Mouse (Mus musculus): Measurements from ENCODE around the gene Panx1. TPM values are rescaled to one million over a fixed set of nuclear protein-coding genes. Genes with fewer than 3 reads are reported as not detected.

Panx1 gene
- polyA plus RNA-seq, 1 experiment from 2014 or later = 24.5 TPM

DNA sequence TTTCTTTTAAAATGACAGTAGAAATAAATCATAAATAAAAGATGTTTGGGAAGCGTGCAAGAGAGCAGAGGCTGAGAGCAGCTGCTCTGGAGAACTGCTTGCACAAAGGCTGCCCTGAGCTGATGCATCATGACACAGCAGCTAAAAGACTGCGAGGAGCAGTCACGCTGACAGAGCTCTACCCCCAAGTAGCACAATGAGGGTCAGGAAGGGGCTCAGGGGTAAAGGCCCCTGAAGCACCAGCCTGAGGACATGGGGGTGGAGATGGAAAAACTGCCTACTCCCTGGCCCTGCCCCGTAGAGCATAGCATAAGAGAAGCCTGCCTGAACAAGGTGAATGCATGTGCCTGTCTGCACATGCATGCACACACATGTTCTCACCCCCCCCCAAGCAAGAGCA, 8.5 kb downstream of the Panx1 start:
- no peak overlapping the region for H3K9ac ChIP-seq (ENCODE audit: low read depth, low read length)
- H3K4me2 ChIP-seq (replicated peaks; ENCODE audit: low read depth) = no peak overlapping the region
- no peak for ATAC-seq
- H3K27ac ChIP-seq (ENCODE audit: low read depth, low read length) = no peak overlapping the region
- no peak for TF ChIP-seq CTCF (IDR thresholded peaks at IDR 0.05; ENCODE audit: low read depth)
- no peaks in the 10 kb centered on the region for H3K36me3 ChIP-seq (ENCODE audit: control insufficient read depth, insufficient read depth)
- H3K4me3 ChIP-seq (ENCODE audit: low read depth, low read length) = no peak overlapping the region
- H3K4me1 ChIP-seq (replicated peaks; ENCODE audit: control insufficient read depth, insufficient read depth, low read length) = no peaks in the 10 kb centered on the region; the same call in 1 of the 2 replicates
- WGBS = 68% methylated on average over 4 of the region's 4 CpGs
- no peaks in the 10 kb centered on the region for H3K9me3 ChIP-seq (ENCODE audit: control insufficient read depth)
- H3K27me3 ChIP-seq (replicated peaks; ENCODE audit: control insufficient read depth, insufficient read depth, low read length) = no peaks in the 10 kb centered on the region

DNA sequence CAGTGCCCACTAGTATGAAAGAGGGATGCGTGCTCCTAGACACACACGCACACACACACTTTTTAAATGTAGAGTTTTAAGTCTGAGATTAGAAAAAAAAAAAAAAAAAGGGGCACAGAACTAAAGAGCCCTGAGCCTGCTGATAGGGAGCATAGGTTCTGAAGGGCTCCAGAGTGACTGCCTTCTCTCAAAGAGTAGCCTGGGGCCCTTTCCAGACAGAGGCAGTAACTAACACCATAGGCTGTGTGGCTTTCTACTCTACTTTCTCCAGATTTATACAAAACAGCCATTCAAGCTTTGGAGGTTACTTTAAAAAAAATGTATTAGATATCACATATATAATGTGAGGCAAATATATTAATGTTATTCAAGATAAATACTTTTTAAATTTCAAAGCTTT, 8.9 kb downstream of the Panx1 start:
- TF ChIP-seq CTCF (IDR thresholded peaks at IDR 0.05; ENCODE audit: low read depth) = no peak
- Histone ChIP-seq H3K27me3 (replicated peaks; ENCODE audit: control insufficient read depth, insufficient read depth, low read length) (no peaks in the 10 kb centered on the region), H3K4me1 (replicated peaks; ENCODE audit: control insufficient read depth, insufficient read depth, low read length) (no peaks in the 10 kb centered on the region; the same call in 1 of the 2 replicates), H3K36me3 (ENCODE audit: control insufficient read depth, insufficient read depth) (no peaks in the 10 kb centered on the region), H3K9me3 (ENCODE audit: control insufficient read depth) (no peaks in the 10 kb centered on the region), H3K9ac (ENCODE audit: low read depth, low read length) (no peak overlapping the region), H3K27ac (ENCODE audit: low read depth, low read length) (no peak overlapping the region), H3K4me2 (replicated peaks; ENCODE audit: low read depth) (no peak overlapping the region), H3K4me3 (ENCODE audit: low read depth, low read length) (no peak overlapping the region)
- no peak for ATAC-seq
- 86% methylated on average over 2 of the region's 2 CpGs for WGBS

DNA sequence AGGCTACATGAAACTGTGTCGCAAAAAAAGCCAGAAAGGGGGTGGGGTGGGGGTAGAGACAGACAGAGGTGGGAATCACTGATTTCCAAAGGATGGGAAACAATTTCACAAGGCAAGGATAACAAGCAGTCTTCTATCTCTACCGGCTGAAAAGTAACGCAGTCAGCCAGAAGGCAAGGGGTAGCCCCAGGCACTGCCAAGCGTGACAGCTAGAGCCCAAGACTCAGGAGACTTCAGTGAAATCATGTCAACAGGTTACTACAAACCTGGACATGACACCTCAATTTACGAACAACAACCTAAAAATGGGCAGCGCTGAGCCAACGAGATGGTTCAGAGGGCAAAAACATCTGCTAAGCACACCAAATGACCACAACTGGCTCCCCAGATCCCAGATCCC, 9.3 kb downstream of the Panx1 start:
- no peaks in the 10 kb centered on the region for H3K36me3 ChIP-seq (ENCODE audit: control insufficient read depth, insufficient read depth)
- no peak overlapping the region for H3K27ac ChIP-seq (ENCODE audit: low read depth, low read length)
- 92% methylated on average over 7 of the region's 7 CpGs for WGBS
- no peak for ATAC-seq
- H3K4me1 ChIP-seq (replicated peaks; ENCODE audit: control insufficient read depth, insufficient read depth, low read length) = no peaks in the 10 kb centered on the region; the same call in 1 of the 2 replicates
- H3K4me3 ChIP-seq (ENCODE audit: low read depth, low read length) = no peak overlapping the region
- no peak for TF ChIP-seq CTCF (IDR thresholded peaks at IDR 0.05; ENCODE audit: low read depth)
- H3K9me3 ChIP-seq (ENCODE audit: control insufficient read depth) = no peaks in the 10 kb centered on the region
- H3K9ac ChIP-seq (ENCODE audit: low read depth, low read length) = no peak overlapping the region
- no peaks in the 10 kb centered on the region for H3K27me3 ChIP-seq (replicated peaks; ENCODE audit: control insufficient read depth, insufficient read depth, low read length)
- no peak overlapping the region for H3K4me2 ChIP-seq (replicated peaks; ENCODE audit: low read depth)

DNA sequence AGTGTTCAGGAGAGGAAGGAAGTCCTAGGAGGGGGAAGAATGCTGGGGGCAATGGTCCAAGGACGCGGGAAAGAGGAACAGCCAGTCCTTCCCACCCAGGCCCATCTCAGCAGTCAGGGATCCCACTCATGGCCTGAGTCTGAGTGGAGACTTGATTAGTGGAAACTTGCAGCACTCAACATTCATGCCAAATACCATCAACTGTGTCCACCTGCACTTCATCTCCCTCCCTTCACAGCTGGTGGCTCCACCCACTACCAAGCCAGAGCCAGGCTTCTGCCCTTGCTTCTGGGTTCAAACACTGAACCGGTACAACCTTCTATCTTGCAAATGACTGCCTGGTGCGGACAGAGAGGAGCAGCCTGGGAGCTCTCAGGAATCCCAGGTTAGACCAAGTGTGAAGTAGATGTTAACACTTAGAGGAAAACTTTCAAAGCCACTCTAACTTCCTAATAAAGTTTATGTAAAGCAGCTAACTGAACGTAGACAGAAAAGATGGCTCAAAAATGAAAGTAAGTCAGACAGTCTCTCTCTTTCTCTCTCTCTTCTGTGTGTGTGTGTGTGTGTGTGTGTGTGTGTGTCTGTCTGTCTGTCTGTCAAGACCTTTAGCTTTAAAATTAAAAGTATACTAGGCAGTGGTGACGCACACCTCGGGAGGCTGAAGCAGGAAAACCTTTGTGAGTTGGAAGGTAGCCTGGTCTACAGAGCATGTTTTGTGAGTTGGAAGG, 10.6 kb downstream of the Panx1 start:
- WGBS = 70% methylated on average over 7 of the region's 7 CpGs
- Histone ChIP-seq H3K4me2 (replicated peaks; ENCODE audit: low read depth) (no peak overlapping the region), H3K27me3 (replicated peaks; ENCODE audit: control insufficient read depth, insufficient read depth, low read length) (no peaks in the 10 kb centered on the region), H3K27ac (ENCODE audit: low read depth, low read length) (no peak overlapping the region), H3K4me3 (ENCODE audit: low read depth, low read length) (no peak overlapping the region), H3K9ac (ENCODE audit: low read depth, low read length) (no peak overlapping the region), H3K9me3 (ENCODE audit: control insufficient read depth) (no peaks in the 10 kb centered on the region), H3K36me3 (ENCODE audit: control insufficient read depth, insufficient read depth) (no peaks in the 10 kb centered on the region), H3K4me1 (replicated peaks; ENCODE audit: control insufficient read depth, insufficient read depth, low read length) (no peaks in the 10 kb centered on the region)
- TF ChIP-seq CTCF (IDR thresholded peaks at IDR 0.05; ENCODE audit: low read depth) = no peak
- ATAC-seq = no peak

DNA sequence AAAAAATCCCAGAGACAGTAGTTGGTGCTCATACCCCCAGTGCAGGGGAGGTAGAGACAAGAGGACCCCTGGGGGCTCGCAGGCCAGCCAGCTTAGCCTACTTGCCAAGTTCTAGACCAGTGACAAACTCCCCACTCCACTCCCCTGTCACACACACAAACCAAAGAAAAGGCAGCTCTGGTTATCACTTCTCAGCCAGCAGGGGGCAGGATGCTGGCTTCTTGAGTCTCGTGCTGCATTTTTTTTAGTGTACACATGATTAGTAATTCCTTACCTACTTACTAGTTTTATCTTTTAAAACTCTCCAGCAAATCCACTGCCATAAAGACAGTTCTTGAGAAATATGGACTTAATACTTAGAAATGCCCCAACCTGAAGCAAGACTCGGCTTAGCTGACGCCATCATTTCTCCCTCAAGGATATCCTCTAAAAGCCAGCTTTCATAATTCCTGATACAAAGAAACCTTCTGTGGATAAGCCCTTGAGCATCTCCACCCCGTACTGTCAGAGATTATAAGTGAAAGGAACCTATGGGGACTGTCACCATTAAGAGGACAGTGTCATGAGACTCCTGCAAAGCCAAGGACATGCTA, 11.6 kb downstream of the Panx1 start:
- Histone ChIP-seq H3K27me3 (replicated peaks; ENCODE audit: control insufficient read depth, insufficient read depth, low read length) (no peaks in the 10 kb centered on the region), H3K4me1 (replicated peaks; ENCODE audit: control insufficient read depth, insufficient read depth, low read length) (no peaks in the 10 kb centered on the region), H3K4me2 (replicated peaks; ENCODE audit: low read depth) (peak overlapping the region; percentile 17; the same call in 1 of the 2 replicates), H3K4me3 (ENCODE audit: low read depth, low read length) (no peak overlapping the region), H3K36me3 (ENCODE audit: control insufficient read depth, insufficient read depth) (no peaks in the 10 kb centered on the region), H3K27ac (ENCODE audit: low read depth, low read length) (no peak overlapping the region), H3K9me3 (ENCODE audit: control insufficient read depth) (no peaks in the 10 kb centered on the region), H3K9ac (ENCODE audit: low read depth, low read length) (no peak overlapping the region)
- ATAC-seq = no peak
- TF ChIP-seq CTCF (IDR thresholded peaks at IDR 0.05; ENCODE audit: low read depth) = peak; percentile 77
- 52% methylated on average over 5 of the region's 5 CpGs for WGBS

DNA sequence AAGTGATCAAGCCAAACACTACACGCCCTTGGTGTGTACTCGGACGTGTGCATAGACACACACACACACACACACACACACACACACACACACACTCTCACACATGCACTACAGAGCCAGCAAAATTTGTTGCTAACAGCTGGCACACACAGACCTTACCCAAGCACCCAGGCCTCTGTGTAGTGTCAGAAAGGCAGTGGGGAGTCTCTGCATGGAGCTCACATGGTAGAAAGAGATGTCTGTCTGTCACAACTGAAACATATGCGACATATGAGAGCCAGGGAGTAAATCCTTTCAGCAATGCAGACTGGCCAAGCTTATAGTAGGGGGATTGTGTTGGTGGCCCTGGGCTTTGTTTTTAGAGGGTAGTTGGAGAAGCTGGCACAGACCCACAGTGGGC, 12.5 kb downstream of the Panx1 start:
- Histone ChIP-seq H3K4me1 (replicated peaks; ENCODE audit: control insufficient read depth, insufficient read depth, low read length) (no peaks in the 10 kb centered on the region), H3K4me3 (ENCODE audit: low read depth, low read length) (no peak overlapping the region), H3K9me3 (ENCODE audit: control insufficient read depth) (no peaks in the 10 kb centered on the region), H3K4me2 (replicated peaks; ENCODE audit: low read depth) (no peak overlapping the region), H3K9ac (ENCODE audit: low read depth, low read length) (no peak overlapping the region), H3K36me3 (ENCODE audit: control insufficient read depth, insufficient read depth) (no peaks in the 10 kb centered on the region), H3K27me3 (replicated peaks; ENCODE audit: control insufficient read depth, insufficient read depth, low read length) (no peaks in the 10 kb centered on the region), H3K27ac (ENCODE audit: low read depth, low read length) (no peak overlapping the region)
- no peak for ATAC-seq
- no peak for TF ChIP-seq CTCF (IDR thresholded peaks at IDR 0.05; ENCODE audit: low read depth)
- 78% methylated on average over 4 of the region's 4 CpGs for WGBS

Data from intestine, postnatal 0 days (tissue).